Mouse (Mus musculus) retina, embryonic 14.5 days (tissue): ENCODE results near the gene Dctn1.

Experiments
- DNase-seq: peaks from one replicate; pipeline ENCODE4 v3.0.0-alpha.2; 2015; ENCODE audit warnings: low spot score

The Dctn1 gene

GRCm38 (mm10) chr6:83169872-83170271, 4.2 kb downstream of the Dctn1 start:
- DNase-seq = no peak

GRCm38 (mm10) chr6:83171063-83171462, 5.3 kb downstream of the Dctn1 start:
- DNase-seq = no peak

GRCm38 (mm10) chr6:83172240-83172920, 6.7 kb downstream of the Dctn1 start:
- DNase-seq = no peak

GRCm38 (mm10) chr6:83175996-83176395, 10.3 kb downstream of the Dctn1 start:
- DNase-seq = no peak

- peak; percentile 71 for DNase-seq
Measured at GRCm38 (mm10) chr6:83179390-83180117, 13.8 kb downstream of the Dctn1 start.

- DNase-seq = no peak
Measured at GRCm38 (mm10) chr6:83180605-83181004, 14.9 kb downstream of the Dctn1 start.

GRCm38 (mm10) chr6:83184858-83185435, 19.2 kb downstream of the Dctn1 start:
- peak; percentile 53 for DNase-seq

GRCm38 (mm10) chr6:83185895-83186861, 20.5 kb downstream of the Dctn1 start:
- DNase-seq = peak; percentile 89

- peak; percentile 32 for DNase-seq
Measured at GRCm38 (mm10) chr6:83186946-83187345, 21.2 kb downstream of the Dctn1 start.

GRCm38 (mm10) chr6:83193571-83193970, 27.9 kb downstream of the Dctn1 start:
- no peak for DNase-seq

- DNase-seq = peak; percentile 41
Measured at GRCm38 (mm10) chr6:83197345-83198004, 31.8 kb downstream of the Dctn1 start.

- DNase-seq = no peak
Measured at GRCm38 (mm10) chr6:83203320-83203719, 37.6 kb downstream of the Dctn1 start.

- DNase-seq = no peak
Measured at GRCm38 (mm10) chr6:83205851-83206250, 40.1 kb downstream of the Dctn1 start.

- DNase-seq = no peak
Measured at GRCm38 (mm10) chr6:83206321-83206720, 40.6 kb downstream of the Dctn1 start.

GRCm38 (mm10) chr6:83207361-83208049, 41.8 kb downstream of the Dctn1 start:
- no peak for DNase-seq

GRCm38 (mm10) chr6:83208050-83208400, 42.3 kb downstream of the Dctn1 start:
- no peak for DNase-seq

GRCm38 (mm10) chr6:83210495-83210894, 44.8 kb downstream of the Dctn1 start:
- DNase-seq = no peak

GRCm38 (mm10) chr6:83211526-83211925, 45.8 kb downstream of the Dctn1 start:
- DNase-seq = peak; percentile 40

- peak; percentile 89 for DNase-seq
Measured at GRCm38 (mm10) chr6:83215002-83215666, 49.4 kb downstream of the Dctn1 start.

GRCm38 (mm10) chr6:83219814-83220213, 54.1 kb downstream of the Dctn1 start, which contains the start of gene Slc4a5:
Gene Slc4a5, plus strand, starts transcription at chr6:83219828.
- DNase-seq = no peak
